Mouse (Mus musculus) kidney, postnatal 25 days (tissue): Measurements from ENCODE around the gene B3gnt4.

ENCODE experiments used
- DNase-seq, 2 experiments: peaks; one replicate each; pipeline ENCODE4 v3.0.0; 2021; ENCODE audit warnings: mixed read lengths in 2 of 2

Gene B3gnt4

DNA sequence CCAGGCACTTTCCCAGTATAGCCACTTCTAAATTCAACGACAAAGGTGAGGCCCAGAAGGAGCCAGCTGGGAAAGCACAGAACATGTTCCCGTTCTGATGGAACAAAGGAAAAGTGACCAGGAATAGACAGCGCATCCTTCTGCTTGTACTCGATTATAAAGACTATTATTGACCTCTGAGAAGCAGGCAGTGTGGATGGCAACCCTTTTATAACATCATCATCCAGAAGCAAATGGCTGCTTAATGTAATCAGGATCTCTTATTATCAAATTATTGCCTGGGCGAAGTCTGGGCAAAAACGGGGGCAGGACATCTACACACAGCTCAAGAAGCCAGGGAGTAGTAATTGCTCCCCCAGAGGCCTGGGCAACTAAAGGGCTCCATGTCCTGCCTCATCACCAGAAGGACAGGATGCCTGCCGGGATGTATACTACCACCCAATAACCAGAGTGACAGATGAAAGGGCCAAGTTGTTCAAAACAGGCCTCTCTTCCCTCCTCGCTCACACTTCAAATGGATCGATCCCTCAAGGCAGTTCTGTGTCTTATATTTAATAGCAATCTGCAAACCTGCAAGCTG is 15.7 kb downstream of the B3gnt4 start:
- peak in 1 of 2 experiments; percentile 12 for DNase-seq

DNA sequence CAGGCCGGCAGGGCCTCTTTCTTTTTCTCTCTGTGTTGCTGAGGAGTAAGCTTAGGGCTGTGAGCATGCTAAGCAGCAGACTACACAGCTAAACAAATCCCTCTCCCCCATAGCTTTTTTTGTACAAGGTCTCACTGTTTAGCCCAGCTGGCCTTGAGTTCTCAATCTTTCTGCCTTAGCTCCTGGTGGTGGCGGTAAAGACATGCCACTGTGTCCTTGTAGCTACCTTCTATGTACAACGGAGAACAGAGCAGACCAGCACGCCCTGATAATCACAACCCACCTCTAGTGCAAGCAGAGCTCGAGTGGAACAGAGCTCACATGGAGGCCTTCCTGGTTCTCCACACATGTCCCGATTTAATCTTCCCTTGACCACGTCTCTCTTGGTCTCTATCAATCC is 18.4 kb downstream of the B3gnt4 start:
- DNase-seq = peak in 1 of 2 experiments; percentile 16

DNA sequence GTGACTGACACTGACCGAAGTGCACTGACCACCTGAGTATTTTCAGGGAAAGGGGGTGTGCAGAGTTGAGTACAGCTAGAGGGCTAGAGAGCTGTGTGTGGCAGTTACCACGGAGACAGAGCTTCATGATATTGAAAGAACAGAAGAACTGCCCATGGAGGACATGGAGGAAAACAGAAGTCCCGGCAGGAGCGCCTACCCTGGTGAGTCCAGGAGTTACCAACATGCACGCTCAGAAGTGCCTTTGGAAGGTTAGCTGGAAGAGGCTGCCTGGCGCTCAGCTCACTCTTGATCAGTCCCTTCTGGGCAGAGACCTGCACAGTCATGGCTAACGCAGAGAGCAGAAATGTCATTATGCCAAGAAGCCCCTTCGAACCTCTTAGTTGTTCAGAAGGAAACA is 19.8 kb downstream of the B3gnt4 start:
- peak in 1 of 2 experiments; percentile 29 for DNase-seq

DNA sequence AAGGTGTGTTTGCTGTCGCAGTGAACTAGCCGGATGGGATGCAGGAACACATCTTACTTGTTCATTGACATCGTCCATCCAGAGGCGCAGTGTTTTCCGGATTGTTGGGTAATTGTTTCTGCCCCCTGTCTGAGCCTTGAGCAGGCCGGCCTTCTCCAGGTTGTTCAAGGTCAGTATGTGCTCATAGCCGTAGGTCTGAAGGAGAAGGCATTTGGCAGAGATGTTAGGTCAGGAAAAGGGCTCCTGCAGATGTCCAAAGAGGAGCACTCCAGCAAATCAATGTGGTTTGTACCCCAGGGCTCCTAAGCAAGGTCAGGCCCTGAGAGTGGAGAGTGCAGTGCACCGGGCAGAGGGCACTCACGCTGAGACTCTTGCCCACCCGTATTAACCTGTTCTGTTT is 23.5 kb downstream of the B3gnt4 start:
- DNase-seq = peak in 1 of 2 experiments; percentile 22

DNA sequence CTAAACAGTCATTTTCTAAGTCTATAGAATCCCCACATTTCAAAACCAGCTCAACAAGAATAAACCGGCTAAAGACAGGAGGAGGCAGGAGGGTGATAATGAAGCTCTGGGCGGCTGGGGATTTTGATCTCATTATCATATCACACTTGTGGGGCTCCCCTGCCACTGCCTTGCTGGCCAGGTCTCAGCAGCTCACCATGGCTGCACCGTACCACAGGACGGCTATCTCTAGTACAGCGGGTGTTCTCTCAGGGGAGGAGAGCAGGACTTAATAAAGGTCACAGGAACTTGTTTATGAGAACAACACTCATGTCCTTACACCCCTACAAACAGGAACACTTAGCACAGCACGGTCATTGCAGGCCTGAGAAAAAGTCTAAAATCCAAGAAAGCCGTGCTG is 45.4 kb downstream of the B3gnt4 start:
- no peak for DNase-seq

DNA sequence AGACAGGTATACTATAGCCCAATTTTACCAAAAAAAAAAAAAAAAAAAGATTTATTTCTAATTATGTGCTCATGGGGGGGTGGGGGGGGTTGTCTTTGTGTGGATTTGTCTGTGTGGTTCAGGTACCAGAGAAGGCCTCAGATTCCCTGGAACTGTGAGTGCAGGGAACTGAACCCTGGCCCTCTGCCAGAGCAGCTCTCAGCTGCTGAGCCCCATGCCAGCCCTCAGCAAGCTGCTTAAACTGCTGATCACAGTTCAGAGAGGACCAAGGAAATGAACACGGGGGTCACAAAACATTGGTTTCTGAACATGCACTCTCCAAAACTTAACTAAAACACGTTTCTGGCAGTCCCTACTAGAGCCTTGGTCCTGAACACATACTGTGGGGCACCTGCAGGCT is 46.2 kb downstream of the B3gnt4 start:
- DNase-seq = peak; percentile 83 to 90

DNA sequence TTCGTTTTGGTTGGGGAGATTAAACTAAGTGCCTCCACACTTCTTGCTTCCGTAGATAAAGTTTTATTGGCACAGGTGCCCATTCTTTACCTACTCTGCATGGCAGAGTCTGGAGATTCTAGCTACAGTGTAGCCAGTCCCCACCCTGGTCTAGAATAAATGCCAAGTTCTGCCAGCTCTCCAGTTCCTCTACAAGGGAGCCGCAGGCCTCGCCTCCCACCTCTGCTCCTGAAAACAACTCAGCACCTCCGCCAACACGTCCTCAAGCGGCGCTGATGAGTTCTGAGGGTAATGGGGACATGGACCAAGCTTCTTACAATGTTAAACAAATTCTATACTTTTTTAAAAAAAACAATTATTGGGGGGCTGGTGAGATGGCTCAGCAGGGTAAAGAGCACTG is 49.3 kb downstream of the B3gnt4 start:
- no peak for DNase-seq

DNA sequence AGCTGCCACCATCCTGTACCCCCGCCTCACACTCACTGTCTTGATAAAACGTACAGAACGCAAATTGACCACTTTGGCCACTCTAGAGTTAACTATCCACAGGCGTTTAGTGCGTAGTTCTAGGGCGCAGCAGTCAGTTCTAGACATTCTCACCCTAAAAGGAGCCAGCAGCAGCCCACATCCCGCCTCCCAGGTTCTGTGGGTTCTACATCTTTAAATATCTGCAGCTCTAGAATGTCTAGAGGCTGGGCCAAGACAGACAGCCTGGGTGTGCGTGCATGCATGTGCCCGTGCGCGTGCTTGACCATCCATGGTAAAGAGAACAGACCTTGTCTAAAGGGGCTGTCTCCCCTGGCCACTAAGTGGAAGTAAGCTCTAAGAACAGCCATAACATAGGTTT is 50.9 kb downstream of the B3gnt4 start:
- DNase-seq = no peak
